Mouse (Mus musculus) lung, postnatal 4 days (tissue): ENCODE results near the gene Catsper3.

Experiments used
- DNase-seq, 2 experiments: peaks; one replicate each; pipeline ENCODE4 v3.0.0; 2021

The Catsper3 gene

DNA sequence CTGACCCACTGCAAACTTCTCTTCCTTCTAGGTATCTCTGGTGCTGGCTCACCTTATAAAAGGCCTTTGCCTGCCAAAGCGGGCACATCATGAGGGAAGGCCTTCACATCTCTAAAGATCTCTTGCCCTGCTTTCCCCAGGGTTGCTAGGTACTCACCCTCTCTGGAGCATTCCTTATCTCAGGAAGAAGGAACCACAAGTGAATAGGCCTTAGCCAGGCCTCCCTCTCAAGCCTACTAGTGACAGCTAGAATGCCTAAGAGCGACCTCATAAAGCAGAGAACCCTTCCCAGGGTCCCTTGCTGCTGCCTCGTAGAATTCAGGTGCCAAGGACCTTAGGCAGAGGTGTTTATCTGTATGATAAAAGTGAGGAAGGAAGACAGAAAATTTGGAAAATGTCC, at the start of gene Catsper3:
Catsper3 (plus strand) TSS at position 301 of the 400 bp plus-strand sequence.
- no peak for DNase-seq

DNA sequence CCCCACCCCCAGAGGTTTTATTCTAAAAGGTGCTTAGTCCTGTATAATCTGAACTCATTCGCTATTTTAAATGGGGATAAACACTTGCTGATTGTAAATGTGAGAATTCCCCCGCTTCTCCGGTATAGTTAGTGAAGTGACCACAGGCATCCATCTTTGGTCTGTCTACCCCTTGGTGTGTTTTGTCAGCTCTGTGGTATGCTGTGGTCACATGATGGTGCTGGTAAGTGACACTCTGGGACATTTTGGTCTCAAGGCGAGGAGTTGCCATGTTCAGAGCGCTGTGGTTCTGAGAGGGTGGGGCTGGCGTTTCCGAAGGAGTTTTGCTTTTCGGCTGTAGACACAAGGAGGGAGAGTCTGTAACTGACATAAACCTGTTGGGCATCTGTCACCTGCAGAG, 46.5 kb upstream of the Catsper3 start:
- DNase-seq: no peak

DNA sequence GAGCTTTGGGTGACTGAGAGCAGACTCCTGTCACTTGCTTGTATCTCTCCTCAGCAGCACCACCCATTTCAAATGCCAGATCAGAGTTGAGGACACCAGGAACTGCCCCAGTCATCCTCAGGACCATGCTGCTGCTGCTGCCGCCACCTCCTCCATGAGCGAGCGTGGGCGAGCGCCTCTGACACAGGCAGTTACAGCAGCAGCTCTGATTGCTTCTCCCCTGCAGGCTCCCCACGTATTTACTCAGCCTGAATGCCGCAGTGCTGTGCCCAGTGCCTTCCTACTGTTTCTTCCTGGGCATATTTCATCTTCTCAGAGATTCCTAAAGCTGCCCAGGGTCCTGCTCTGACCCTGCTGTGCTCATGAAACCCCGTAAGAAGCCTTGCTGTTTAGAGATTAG, 42.1 kb upstream of the Catsper3 start:
- no peak for DNase-seq

DNA sequence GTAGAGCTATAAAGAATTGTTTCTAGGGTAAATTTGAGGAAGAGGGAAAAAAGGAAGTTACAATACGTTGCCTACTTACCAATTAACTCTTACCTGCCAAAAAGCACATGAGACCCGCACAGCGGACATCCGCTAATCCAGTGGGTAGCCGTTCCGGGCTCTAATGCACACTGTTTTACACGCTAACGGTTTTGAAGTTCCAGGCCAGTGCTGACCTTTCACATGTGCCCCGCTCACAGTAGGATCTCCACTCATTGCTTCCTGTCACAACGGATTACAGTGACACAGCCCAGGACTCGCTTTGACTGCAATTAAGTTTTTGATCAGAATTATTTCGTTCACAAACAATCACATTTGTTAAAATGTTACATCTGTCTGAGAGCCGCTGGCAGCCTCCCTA, 30.0 kb upstream of the Catsper3 start:
- no peak for DNase-seq

DNA sequence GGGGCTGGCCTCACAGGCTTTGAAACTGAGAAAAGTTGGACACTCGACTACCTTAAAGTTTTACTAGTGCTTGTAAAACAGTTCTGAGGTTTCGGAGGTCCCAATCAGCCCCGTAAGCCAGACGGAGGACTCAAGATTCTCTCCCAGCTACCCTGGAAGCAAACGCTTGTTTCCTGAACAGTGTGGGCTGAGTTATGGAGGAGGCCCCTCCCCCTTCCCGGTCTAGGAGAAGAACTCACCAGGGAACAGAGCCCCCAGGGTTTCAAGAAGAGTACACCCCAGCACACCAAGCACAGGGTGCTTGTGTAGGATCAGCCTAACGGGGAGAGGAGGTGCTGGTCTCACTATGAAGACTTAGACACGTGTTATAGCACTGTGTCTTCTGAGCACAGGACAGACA, 27.6 kb upstream of the Catsper3 start:
- DNase-seq: no peak

DNA sequence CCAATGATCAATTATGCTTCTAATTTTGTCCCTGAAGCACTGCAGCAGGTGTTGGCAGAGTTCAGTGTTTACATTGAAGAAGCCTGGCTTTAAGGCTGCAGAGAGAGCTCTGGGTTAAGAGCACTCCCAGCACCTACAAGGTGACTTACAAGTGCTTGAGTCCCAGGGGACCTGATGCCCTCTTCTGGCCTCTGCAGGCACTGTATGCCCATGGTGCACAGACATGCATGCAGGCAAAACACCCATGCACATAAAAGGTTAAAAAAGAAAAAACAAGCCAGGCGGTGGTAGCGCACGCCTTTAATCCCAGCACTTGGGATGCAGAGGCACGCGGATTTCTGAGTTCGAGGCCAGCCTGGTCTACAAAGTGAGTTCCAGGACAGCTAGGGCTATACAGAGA, 26.7 kb upstream of the Catsper3 start:
- DNase-seq: no peak

DNA sequence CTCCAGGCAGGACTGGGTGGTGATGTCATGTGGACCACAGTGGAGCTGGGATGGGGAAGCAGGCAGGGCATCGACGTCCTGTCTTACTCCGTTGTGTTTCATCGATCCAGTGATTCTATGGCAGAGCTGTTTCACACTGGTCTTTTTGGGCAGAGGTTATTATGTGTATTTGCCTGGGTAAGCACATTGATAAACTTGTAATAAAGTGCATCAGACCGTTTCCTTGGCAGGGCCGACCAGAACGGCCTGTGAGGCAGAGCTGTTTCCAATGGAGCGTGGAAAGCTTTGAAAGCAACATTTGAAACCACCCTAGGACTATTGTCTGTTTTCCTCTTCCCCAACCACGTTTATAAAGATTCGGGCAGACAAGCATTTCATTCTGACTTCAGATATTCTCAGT, 23.8 kb upstream of the Catsper3 start:
- no peak for DNase-seq

DNA sequence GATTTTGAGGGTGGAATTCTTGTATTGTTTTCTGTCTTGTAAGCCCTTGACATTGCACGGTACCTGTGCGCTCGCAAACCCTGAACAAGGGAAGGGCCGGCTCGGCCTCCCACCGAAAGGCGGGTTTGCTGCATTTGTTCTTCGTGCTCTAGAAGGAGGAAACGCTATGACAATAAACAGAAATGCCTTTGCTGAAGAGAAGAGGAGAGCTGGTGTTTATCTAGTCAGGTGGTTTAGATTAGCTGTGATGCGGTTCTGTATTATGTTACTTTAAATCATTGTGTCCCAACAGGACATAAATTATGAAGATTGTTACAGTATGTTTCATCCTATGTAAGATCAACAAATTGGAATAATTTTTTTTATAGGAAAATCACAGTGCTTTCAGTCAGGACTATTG, 22.9 kb upstream of the Catsper3 start:
- DNase-seq: no peak

DNA sequence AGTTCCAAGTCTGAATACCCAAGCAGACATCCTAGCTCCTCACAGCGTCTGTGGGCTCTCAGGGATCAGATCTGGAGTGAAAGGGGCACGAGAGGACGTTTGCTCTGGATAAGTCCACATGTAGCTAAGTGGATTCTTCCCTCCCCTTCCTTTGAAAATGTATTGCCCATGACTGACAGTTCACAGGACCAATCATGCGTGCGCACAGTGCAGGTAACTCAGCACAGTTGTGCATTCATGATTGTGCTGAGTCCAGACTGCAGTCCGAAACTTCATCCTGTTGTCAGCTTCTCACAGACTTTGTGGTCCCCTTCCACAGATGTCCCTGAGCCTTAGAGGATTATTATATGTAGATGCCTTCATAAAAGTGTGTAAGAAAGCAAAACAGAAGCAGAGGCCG, 10.0 kb upstream of the Catsper3 start:
- no peak for DNase-seq

DNA sequence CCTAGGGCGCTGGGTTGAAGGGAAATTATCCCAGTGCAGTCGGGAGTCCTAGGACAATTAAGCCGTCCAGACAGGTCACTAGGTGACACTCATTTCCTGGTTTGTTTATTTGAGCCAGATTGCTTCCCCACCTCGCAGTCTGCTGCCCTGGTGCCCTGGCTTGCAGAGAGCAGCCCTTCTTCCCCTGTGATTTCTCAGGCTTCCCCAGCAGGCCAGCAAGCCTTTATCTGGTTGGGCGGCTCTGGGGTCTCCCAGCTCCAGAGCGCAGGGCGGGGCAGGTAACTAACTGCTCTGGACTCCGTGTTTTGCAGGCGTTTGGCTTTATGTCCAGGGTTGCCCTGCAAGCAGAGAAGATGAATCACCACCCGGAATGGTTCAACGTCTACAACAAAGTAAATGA, 9.3 kb upstream of the Catsper3 start:
- DNase-seq: no peak

DNA sequence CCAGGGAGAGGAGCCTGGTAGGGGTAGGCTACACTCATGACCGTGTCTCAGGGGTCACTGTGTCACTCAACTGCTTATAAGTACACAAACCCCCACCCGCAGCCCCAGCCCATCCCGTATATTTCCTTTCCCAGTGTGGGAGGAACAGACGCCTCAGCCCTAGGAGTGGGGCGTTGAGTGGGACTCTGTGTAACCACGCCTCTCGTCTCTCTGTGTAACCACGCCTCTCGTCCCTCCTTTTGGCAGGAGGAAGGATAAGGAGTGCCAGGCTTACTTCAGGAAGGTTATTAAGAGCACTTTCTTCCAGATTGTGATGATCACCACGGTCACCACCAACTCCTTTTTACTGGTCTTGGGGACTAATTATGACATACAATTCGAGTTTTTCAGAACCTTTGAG, 1.8 kb downstream of the Catsper3 start:
- peak; percentile 23 to 40 for DNase-seq

DNA sequence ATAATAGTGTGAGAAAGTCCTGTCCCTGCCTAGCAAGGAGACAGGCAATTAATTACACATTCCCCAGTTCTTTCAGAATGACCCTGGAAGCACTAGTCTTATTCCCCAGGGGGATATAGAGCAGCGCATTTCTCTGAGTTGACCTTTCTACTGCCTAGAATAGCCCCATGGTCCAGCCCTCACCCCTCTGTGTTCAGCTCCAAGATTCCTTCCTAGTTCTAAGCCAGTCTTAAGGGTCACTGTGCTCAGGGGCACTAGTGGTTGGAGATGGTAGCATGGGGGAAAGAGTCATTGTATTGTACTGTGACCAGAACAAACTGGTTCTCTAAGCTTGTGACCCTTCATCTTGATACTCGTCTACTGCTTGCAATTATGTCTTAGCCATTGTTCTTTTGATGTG, 16.9 kb downstream of the Catsper3 start:
- no peak for DNase-seq

DNA sequence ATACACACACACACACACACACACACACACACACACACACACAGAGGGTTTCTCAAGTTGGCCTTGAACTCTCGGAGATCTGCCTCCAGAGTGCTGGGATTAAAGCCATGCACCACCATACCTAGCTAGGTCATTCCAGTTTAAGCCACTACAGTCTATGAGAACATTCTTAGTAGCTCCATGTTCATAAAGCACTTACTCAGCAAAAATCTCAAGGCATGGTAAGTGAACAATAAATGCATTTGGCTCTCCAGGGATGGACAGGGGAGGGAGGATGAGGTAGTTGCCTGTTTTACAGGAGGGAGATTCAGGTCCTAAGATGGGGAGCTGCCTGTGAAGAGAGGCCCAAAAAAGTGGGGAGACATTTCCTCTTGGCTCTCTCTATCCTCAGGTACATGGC, 19.6 kb downstream of the Catsper3 start:
- no peak for DNase-seq

DNA sequence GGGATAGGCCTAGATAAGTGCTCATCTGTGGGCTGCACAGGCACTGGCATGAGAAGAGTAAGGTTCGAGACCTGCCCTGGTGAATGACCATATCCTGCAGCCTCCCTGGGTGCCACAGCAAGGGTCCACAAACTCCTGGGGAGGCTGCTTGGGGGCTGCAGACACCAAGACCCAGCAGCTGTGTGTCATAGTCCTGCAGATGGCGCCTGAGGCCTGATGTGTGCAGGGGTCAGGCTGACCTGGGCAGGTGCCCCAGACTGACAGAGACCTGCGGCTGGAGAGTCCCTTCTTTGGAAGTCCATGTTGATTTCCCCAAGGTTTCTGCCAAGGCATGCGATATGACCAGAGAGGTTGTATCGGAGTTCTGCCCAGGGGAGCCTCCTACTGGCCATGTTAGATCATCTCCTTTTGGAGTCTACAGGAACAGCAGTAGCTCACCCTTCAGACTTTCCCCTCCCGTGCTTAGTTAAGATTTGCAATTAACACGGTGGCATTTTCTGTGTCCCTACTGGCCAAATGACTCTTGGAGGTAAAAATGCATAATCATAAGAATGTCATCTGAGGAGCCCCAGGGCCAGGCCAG, 24.8 kb downstream of the Catsper3 start:
- DNase-seq: no peak

DNA sequence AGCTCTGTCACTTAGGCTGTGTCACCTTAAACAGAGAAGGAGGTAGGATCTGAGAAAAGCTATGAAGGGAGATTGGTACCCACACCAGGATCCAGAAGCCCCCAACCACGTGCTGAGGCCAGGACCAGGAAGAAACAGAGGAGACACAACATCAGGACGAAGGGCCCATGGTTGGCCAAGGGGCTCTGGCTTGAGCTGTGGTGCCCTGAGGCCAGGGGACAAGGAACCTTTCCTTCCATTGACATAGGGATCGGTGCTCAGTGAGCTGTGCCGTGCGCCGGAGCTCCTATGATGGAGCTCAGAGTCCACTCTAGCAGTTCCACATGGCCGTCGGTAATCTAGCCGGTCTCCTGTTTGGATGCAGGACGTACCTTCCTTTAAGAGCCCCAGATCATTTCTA, 25.3 kb downstream of the Catsper3 start:
- DNase-seq: no peak

DNA sequence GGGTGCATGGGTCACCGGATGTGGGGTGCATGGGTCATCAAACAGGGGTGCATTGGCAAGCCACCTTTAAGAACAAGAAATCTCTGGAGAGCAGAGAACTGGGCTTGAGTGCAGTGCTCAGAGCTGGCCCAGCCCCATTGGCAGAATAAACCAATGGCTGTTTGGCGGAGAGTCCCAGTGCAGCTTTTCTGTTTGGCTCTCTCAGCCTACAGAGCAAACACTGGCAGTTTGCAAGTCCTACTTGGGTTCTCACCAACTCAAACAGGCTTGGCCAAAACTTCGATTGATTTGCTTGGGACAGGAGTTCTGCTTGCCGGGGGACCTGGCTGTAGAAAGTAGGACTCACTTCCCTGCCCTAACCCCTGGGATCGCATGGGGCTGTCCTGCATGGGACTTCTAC, 26.6 kb downstream of the Catsper3 start:
- no peak for DNase-seq

DNA sequence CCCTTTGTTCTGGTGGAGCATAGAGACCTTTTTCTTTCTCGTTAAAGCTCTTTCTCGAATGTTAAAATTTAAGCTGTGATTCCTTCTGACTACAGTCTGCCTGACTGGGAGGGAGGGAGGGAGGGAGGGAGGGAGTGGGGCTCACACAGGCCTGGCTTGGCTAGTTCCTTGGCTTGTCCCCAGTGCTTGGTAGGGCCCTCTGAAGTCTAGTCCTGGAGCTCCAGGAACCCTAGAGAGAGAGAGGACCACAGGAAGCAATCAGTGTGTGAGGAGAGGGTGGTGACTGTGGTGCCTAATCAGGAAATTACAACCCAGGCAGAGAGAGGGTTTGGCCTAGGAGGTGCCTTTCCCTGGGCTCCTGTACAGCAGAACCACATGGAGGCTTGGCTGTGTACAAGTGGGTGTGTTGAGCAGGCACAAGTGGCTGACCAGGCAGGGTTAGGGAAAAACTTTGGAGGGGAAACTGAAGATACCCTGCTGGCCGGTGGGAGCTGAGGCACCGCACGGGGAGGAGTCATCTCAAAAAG, 29.2 kb downstream of the Catsper3 start:
- no peak for DNase-seq

DNA sequence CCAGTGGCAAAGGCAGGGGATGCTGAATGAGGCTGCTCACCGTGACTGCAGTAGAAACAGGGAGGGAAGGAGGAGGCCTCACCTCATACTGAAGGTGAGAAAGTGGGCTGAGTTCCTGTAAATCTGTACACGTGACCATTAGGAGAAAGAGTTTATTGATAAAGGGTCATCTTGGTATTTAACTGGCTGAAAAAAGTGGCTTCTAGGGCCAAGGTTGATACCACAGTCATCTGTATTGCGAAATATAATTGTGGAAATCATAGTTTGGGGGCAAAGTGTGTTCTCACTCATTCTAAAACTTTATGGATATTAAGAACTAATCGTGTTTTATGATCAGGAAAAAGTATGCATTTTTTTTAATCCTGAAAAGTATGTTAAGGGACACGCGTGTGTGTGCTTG, 30.5 kb downstream of the Catsper3 start:
- no peak for DNase-seq

DNA sequence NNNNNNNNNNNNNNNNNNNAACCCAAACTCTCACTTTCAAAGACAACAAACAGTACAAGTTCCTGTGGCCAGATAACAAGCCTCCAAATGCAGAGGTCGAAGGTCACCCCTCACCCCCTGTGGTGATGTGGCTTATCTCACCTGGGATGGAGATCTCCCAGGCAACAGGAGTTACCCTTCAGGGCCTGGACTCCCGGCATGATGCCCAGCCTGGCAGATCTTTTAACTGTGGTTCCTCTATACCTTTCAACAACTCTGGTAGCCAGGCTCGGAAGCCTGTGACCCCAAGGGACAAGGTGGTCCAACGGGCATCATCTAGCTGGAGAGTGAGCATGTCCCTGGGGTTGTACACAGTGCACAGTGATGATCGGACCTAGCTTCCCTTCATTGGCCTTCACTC, 38.1 kb downstream of the Catsper3 start:
- DNase-seq: no peak

DNA sequence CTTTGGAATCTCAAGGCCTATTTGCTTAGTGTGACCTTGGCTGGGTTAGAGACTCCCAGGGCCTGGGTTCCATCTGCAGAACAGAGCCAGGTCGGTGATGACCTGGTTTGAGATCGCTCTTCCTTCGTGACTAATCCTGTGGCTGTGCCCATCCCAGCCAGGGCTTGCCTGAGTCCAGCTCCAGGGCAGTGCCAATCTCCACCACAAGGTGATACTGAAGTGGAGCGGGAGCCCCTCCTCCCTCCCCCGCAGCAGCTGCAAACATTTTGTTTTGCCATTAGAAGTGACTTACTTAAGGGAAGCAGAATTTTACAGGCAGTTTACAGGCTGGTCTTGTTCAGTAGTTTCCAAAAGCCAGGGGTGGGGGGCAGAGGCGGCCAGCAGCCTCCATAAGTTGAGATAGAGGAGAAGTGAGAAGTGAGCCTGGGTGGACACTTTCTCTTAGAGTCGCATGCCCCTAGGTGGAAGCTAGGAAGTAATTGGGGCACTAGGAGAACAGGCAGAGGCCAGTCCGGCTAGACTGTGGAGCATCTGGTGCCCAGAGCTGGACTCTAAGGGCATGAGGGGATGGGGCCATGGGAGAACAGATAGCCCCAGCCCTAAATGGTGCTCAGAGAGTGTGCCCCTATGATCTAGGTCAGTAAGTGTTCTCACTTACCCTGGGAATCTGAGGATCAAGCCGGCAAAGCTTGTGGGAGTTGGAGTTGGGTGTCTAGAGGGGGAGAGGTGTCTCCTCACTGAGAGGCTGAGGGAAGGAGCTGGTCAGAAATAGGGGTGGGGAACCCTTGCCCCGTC, 40.0 kb downstream of the Catsper3 start:
- no peak for DNase-seq

DNA sequence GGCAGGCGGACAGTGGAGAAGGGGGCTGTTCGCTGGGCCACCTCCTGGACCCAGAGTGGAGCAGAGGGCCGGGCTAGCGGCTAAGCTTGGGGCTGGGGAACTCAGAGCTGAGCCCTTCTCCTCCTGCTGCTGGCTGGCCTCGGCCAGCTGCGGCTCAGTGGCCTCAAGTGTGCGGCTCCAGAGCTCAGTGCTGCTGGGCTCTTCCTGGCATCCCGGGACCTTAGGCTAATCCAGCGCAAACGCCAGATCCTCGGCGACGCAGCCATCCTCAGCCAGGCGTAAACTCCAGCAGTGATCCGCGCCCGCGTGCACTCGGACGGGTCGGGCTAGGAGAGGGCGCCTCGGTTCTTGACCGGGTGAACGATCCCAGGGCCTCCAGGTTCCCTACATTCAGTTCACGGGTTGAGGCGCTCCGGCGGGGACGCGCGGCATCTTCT, 40.9 kb downstream of the Catsper3 start:
- DNase-seq: no peak

DNA sequence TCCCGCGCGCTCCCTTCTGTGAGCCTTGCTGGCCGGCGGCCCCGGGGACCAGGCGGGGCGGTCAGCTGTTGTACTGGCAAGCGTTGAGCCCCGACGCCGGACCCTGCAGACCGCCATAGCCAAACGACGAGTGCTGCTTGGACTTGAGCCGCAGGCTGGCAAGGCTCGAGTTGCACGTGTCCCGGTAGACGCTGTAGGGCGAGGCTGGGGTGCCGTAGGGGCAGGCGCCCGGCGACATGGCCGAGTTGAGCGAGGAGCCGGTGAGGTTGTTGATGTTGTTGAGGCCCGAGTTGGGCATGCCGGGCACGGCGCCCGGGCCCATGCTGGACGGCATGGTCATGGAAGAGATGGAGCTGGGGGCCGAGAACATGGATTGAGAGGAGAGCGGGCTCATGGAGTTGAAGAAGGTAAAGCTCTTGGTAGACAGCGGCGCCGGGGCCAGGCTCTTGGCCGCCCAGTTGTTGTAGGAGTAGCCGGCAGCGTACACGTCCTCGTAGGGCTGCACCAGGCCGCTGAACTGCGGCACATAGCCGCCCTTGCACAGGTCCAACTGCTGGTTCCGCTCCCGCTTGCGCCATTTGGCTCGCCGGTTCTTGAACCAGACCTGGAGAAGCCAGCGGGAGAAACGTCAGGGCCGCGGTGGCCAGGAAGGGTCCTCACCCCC, 41.8 kb downstream of the Catsper3 start:
- peak; percentile 38 to 40 for DNase-seq

DNA sequence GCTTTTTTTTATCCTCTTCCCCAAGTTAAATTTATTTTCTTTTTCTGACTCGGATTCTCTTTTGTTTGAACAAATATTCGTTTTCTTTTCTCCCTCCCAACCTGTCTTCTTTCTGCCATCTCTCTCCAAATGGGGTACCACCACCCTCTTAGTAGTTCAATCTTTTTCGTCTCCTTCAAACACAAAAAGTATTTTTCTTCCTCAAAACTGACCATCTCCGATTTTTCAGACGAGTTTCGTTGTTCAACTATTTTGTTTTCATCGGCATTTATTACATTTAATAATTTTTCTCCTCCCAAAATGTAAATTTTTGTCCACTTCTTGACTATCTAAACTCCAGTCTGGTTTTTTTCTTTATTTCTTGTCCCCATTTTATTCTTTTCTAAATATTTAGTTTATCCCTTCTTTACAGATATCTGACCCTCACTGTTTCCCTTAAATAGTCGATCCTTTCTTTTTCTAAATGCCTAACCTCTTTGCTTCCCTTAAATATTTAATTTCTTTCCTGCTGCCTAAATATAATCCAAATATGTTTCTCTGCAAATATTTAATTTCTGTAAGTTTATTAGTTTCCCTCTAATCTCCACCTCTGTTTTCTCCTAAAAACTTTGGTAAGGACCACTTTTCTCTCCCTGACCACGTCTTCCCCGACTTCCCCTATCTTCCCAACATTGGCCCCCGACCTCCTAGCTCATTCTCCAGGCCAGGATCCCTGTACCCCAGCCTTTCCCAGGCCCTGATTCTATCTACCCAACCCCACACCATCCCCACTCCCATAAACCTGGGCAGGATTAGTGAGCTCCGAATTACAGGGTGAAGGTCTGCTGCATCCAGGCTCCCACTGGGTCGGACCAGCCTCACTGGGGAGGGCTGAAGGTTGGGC, 42.7 kb downstream of the Catsper3 start:
- no peak for DNase-seq
